Mouse (Mus musculus) lung, adult 18-20 months (tissue): ENCODE data around the gene Trp53.
"Not testable (repeated sequence)": the region's sequence is repeated elsewhere in the genome, so short reads cannot be mapped to it uniquely, and the experiment has no call there.

ENCODE experiments used
- DNase-seq, 2 experiments: peaks; one replicate each; pipeline ENCODE4 v3.0.0; 2022; ENCODE audit warnings: mixed read lengths in 2 of 2

Gene Trp53

DNA sequence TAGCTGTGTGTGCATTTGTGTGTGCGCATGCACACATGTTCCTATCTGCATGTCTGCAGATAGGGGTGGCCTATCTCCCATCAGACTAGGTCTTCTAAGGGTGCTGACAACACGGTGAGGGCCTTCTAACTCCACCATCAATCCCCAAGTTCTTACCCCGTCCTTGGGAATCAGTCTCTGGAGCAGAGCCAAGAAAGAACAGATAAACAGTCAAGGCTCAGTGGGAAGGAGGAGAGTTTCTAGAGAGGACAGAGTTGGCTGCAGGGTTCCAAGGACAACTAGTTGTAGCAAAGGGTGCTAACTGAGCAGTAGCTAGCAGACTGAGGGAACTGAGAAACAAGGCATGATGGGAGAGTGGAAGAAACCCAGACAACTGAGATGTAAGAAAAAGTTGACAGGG is 21.6 kb downstream of the Trp53 start:
- DNase-seq: no peak

DNA sequence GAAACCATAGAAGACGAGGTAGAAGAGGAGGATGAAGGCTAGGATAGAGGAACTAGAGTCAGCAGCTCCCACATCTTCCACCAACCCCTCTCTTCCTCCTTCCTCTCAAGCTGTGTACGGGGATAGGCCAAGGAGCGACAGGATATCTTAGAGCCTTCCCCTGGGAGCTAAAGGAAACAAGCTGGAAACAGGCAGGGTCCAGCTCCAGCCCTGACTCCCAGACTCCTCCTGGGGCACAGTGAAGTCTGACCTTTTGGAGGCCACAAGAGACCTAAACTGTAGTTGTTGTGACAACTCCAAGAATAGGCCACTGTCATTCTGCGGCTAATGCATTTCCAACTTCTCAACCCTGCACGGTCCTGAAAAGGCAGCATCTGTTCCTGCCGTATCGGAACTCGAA is 23.4 kb downstream of the Trp53 start:
- DNase-seq: no peak

DNA sequence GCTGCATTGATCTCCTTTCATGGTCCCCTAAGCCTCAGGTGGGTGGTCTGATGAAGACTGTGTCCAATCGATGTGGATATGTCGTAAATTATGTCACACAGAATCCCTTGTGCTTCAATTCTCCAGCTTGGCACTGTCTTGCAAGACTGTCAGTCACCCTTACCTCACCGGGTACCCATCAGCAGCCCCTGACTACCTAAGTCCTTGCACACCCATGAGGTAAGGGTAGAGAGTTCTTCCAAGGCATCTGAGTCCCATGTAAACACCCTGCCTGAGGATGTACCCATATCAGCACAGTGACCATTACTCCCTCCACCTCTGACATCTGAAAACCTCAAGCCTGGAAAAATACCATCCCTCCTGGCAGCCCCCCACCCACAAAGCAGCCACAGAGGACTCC is 24.2 kb downstream of the Trp53 start:
- no peak for DNase-seq

DNA sequence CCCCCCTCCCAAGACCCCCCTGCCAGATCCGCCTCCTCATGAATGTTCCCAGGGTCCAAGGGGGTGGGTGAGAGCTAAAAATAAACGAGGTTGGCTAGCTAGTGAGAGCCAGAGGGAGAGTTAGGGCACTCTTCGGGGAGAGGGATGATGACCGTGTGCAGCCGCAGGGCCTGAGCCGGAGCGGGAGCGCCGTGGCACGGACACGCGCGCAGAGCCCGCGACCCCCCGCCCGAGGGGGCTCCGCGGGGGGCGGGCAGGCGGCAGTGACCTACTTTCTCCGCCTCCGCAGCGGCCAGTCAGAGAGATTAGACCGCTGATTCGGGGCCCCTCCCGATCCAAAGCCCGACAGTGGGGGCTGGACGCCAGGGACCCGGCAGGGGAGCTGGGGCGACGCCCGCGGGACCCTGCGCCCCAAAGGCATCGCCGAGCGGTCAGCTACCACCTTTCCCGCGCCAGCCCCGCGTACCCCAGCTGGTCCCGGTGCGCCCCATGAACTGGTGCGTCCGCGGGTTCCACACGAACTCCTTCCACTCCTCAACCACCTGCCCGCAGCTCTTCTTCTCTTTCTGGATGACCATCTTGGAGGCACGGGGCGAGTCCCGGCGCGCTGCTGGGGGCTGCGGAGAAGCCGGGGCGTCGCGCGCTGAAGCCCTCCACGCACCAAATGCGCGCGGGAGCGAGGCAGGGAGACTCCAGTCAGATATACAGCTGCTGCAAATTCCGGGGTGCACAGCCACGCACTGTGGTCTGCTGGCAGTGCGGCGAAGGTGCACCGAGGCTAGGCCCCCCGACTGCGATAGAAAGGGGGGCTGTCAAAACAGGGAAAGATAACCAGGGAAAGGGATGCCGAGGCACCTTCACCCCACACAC is 24.9 kb downstream of the Trp53 start:
- DNase-seq: no peak

DNA sequence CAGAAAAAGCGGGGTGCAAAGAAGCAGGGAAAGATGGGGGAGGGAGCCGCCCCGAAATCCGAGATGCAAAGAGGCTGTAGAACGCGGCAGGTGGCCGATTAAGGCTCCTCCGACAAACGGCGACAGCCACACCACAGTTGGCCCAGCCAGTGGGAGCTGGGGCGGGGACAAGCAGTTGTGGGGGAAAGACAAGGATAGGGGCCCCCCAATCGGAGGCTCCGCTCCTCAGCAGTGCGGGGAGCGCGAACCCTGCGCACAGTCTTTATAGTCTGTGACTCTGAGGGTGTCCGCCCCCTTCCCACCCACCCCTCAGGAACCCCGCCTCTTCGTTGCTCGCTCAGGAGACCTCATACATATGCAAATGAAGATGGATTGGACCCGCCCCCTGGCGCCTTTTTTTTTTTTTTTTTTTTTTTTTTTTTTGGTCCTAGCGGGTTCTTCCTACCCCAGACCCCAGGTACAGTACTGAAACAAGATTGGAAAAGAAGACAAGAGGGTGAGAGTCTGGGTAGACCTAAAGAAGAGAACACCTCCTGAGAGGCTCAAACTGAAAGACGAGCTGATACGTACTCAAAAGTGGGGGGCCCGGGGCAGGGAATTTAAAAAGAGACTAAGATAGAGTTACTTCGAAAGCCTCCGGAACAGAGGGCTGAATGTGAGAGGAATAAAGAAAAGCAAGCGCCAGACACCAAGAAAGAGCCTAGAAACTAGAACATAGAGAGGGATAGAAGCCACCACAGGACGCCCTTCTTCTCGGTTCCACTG is 25.7 kb downstream of the Trp53 start, which contains the start of gene Atp1b2:
TSS of gene Atp1b2 (minus strand) at position 217 of the 765 bp plus-strand sequence.
- DNase-seq: peak; percentile 32 to 40

DNA sequence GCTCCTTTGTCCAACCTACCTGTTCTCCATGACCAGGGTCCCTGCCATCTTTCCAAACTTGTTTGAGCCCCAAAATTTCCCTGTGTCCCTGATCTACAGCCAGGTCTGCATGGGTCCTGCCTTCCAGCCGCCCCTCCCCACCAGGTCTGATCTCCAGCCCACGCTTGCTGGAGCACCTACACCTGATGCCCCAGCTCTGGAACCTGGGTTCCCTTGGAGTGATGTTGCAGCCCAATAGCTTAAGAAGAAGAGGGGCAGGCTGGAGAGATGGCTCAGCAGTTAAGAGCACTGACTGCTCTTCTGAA is 26.3 kb downstream of the Trp53 start:
- no peak for DNase-seq

DNA sequence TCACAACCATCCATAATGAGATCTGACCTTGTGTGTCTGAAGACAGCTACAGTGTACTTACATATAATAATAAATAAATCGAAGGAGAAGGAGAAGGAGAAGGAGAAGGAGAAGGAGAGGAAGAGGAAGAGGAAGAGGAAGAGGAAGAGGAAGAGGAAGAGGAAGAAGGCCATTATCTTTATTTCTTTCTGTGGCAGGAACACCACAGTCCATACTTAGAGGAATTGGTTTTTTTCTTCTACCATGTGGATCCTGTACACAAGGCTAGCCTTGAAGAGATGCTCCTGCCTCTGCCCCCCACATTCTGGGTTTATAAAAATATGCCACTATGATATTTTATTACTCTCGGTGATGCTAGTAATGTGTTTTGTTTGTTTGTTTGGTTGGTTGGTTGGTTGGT is 26.7 kb downstream of the Trp53 start:
- DNase-seq: no peak

DNA sequence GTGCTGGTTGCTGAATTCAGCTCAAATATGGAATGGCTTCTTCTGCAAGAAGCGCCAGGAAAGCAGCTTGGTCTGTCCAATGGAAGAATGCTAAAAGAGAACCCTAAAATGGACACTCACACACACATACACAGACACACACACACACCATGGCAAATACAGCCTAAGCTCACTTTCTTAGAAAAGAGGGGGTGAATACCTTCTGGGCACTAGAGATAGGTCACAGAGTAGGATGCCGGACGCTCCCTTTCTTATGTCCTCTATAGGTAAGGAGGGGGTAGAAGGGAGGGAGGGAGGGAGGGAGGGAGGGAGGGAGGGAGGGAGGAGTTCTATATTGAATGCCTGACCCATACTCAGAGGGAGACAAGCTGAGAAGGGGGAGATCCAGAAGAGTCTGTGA is 28.4 kb downstream of the Trp53 start:
- DNase-seq: no peak

DNA sequence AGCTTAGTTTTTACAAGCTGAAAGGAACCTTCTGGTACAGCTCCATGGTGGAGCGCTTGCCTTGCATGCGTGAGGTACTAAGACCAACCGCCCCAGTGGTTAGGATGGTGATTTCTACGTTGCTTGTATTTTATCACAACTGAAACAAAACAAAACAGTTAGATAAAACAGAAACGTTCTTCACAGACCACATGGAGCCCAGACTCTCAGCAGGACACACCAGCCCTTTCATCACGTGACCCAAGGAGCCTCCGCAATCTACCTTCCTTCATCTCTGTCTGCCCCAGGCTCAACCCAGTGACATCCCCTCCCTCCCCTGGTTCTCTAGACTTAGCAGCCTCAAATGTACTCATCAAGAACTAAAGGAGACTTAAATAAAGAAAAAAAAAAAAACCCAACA is 29.3 kb downstream of the Trp53 start:
- no peak for DNase-seq

DNA sequence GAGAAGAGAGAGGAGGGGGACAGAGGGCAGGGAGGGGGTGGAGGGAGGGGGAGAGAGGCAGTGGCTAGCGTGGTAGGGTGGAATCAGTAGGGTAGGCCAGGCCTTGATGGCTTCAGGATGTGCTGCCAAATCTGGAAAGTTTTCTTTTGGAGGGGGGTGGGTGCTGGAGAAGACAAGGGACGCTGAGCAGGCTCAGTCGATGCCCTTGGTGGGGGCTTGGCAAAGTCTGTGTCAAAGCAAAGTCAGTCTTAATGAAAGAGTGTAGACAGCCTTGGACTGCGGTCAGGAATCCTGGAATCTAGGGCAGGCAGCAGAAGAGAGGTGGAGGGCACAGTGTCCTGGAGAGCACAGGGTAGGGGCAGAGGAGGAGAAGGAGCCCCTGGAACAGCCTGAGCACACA is 30.7 kb downstream of the Trp53 start:
- DNase-seq: no peak

DNA sequence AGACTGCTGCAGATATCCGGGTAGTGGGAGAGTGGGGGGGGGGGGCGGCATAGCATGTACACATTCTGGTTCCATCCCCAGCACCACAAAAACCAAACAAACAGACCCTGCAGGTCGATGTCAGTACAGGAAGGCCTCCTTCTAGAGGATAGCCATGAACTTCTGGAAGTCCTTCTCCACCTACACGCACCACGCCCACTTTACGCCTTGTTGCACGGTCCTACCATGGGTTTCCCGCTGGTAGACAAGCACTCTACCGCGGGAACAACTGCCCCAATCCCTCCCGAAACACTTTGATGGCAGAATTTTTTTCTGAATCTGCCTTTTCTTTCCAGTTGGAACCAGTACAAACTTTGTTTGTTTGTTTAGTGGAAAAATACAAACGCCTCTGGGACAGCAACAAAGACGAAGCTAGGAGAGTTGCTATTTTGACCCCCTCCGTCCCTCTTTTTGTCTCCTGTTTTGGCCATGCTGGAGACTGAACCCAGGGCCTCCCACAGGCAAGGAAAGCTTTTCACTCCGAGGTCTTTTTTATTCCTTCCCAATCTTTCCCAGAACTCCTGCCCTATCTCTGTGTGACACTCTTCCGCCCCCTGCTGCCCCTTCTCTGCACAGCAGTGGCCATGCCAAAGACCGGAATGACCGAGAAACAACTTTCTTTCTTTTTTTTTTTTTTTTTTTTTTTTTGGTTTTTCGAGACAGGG is 33.5 kb downstream of the Trp53 start:
- peak; percentile 80 to 86 for DNase-seq

DNA sequence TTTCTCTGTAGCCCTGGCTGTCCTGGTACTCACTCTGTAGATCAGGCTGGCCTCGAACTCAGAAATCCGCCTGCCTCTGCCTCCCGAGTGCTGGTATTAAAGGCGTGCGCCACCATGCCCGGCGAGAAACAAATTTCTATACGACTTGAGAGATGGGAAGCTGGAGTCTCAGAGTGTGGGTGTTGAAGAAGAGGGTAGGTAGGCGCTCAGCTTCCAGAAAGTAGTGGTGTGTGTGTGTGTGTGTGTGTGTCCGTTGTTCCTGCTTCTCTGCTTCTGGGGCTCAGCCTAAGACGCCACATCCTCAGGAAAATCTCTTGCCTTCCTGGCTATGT is 34.1 kb downstream of the Trp53 start:
- DNase-seq: not testable (repeated sequence)

DNA sequence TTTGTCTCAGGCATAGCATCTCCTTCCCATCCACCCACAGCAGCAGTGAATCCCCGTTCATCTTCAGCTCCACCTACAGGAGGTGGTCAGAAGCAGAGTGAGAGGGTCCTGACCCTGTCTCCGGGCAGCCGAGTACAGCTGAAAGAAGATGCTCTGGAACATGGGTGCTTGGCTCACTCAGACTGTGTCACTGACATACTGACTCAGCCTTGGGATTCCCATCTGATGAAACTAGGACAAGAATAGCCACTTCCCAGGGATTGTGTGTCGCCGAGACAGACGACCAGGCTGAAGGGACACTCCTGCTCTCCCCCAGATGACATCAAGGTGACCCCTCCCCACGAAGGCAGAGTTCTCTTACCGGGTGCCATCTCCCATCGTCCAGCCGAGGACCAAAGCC is 36.6 kb downstream of the Trp53 start:
- no peak for DNase-seq

DNA sequence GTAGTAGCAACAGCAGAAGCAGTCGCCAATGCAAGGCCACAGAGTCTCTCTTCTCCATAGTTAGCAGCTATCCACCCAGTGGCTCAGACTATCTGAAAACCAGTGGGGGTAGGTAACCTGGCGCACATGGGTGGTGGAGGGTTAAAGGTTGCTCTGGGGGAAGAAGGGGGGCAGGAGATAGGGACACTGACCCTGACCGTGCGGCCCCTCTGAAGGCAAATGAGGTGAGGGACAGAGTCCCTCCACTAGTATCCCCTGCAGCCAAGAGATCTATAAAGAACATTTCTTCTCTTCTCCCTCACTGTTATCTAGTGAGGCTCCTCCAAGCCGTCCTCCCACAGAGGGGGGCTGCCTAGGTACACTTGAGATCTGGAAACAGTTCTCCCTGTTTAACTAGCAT is 37.6 kb downstream of the Trp53 start, which contains the start of gene Shbg:
TSS of gene Shbg (minus strand) at position 101 of the 400 bp plus-strand sequence.
- DNase-seq: no peak

DNA sequence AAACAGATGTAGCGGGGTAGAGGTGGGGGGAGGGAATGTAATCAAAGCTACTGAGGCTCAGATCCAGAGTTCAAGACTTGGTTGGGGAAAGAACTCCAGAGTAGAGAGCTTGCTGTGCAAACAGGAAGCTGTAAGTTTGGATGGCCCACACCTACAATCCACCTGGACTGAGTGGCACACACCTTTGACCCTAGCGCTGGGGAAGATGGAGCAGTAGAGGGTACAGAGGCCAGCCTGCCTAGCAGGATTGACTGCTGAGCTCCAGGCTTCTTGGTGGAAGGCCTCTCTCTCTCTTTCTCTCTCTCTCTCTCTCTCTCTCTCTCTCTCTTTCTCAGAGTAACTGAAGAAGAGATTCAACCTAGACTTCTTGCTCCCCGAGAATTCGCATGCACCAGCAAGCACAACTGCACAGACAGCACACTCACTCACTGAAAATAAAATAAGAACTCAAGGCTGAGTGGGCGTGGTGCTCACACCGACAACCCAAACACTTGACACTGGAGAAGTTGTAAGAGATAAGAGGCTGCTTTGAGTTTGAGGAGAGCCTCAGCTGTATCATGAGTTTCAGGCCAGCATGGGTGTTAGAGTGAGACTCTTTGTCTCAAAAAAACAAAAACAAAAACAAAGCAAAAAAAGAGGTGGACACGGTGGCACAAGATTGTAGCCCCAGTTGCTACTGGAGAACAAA is 40.4 kb downstream of the Trp53 start:
- no peak for DNase-seq

DNA sequence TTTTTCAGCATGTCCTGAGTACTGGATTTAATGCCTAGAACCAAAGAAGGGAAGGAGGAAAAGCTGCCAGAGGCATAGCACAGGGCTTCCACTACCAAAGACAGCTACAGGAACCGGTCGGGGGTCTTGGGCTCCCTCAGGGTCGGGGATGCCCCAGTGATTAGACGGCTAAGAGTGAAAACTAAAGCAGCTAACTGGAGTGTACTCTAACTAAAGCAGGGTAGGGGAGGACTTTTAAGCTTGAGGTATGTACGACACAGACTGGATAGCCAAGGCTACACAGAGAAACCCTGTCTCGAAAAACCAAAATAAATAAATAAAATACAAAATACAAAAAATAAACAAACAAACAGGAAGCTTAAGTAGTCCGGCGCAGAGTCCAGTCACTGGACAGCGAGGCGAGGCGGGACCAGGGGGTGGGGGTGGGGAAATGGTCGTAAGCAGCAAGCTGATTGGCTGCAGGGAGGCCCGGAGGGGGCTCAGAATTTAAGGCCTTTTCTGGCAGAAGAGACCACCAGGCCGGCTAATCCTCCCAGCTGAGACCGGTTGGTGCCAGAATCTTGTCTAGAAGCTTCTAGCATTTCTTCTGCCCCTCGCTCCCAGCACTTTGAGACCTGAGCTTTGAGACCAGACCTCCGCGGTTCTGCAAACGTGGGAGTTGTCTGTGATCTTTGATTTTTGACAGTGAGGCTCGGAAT is 41.6 kb downstream of the Trp53 start, which contains the start of gene Sat2:
TSS of gene Sat2 (plus strand) at position 454 of the 698 bp plus-strand sequence.
- DNase-seq: peak; percentile 28 to 29

DNA sequence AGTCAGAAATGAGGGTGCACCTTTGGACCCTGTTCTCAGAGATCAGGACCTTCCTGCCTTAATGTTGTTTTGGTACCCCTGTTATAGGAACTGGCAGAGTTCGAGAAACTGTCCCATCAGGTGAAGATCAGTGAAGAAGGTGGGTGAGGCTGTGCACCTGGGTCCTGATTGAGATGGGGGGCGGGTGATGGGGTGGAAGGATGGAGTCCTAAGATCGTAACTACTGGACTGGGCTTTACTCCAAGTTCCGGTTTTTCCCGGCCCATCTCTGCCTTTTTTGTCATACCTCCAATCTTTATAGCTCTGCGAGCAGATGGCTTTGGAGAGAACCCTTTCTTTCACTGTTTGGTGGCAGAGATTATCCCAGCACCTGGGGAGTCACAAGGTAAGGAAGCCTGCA is 42.2 kb downstream of the Trp53 start:
- no peak for DNase-seq

DNA sequence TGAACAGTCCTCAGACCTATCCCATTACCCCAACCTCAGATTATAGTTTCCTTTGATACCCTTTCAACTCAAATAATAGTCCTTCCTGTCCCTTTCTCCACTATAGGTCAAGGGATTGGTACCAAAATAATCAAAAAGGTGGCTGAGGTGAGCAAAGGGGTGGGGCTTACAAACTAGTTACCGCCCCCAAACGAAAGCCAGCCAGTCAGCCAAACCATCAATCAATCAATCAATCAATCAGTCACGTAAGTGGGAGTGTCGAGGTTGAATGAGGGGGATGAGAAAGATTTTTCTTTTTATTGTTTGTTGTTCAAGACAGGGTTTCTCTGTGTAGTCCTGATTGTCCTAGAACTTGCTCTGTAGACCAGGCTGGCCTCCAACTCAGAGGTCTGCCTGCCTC is 42.8 kb downstream of the Trp53 start:
- DNase-seq: no peak

DNA sequence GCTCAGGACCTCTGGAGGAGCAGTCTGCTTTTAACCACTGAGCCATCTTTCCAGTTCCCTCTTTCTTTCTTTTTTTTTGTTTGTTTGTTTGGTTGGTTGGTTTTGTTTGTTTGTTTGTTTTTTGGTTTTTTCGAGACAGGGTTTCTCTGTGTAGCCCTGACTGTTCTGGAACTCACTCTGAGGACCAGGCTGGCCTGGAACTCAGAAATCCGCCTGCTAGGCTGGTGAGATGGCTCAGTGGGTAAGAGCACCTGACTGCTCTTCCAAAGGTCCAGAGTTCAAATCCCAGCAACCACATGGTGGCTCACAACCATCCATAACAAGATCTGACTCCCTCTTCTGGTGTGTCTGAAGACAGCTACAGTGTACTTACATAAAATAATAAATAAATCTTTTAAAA is 44.2 kb downstream of the Trp53 start:
- DNase-seq: not testable (repeated sequence)

DNA sequence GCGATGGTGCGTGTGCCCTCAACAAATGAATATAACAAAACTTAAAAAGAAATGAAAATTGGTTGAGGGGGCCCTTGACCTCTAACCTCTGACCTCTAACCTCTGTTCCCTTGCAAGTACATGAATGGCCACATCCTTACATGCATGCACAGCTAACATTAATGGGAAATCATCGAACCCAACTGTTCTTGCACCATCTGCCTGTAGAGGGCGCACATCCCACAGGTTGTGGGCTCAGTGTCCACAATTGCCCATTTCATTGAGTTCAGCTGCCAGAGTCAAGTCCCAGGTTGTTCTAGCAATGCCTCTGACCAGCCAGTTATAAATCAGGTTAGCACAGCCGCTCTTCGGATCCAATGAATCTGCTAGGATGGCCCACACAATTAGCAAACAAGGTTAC is 48.1 kb downstream of the Trp53 start:
- DNase-seq: peak; percentile 70 to 73

DNA sequence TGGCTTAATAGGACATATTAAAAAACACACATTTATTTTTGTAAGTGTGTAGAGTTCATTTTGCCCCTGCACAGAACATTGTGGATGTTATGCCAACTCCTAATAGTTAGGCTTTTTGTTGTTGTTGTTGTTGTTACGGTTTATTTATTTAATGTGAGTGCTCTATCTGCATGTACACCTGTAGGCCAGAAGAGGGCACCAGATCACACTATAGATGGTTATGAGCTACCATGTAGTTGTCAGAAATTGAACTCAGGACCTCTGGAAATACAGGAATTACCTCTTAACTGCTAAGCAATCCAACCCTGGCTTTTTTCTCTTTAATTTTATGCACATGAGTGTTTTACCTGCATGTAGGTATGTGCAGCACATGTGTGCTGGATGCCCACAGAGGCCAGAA is 49.6 kb downstream of the Trp53 start:
- no peak for DNase-seq
